Mouse (Mus musculus) ES-Bruce4 (cell line): ENCODE measurements around the gene Plcb4.

Experiments
- CTCF ChIP-seq: IDR thresholded peaks from one replicate; pipeline ENCODE4 v1.8.1; 2011; ENCODE audit warnings: low read depth, low read length
- POLR2A ChIP-seq: IDR thresholded peaks from one replicate; pipeline ENCODE4 v1.8.1; 2011; ENCODE audit warnings: low read length; ENCODE audit not compliant: insufficient read depth

- no peak for TF ChIP-seq CTCF
- TF ChIP-seq POLR2A, result no peak
Observed at GRCm38 (mm10) chr2:135954760-135955548, 296.1 kb downstream of the Plcb4 start.
